Mouse (Mus musculus): ENCODE results near the gene Tesk2. TPM values are rescaled to one million over a fixed set of nuclear protein-coding genes. Genes with fewer than 3 reads are reported as not detected.

The Tesk2 gene
- polyA plus RNA-seq, 1 experiment from 2014 or later = 6.9 TPM

GRCm38 (mm10) chr4:116807197-116808129, 86.7 kb downstream of the Tesk2 start, which contains the start of the genes Toe1 and Mutyh:
Gene Toe1 (minus strand): TSS chr4:116807640.
Gene Mutyh (plus strand): TSS chr4:116807723.
- no peaks in the 10 kb centered on the region for H3K9me3 ChIP-seq (replicated peaks)
- peak within 1 kb of the TSS; percentile 57 for H3K4me2 ChIP-seq (replicated peaks)
- H3K36me3 ChIP-seq = peaks cover 32% of the 10 kb centered on the region
- peak within 1 kb of the TSS; percentile 90 for H3K27ac ChIP-seq
- H3K4me3 ChIP-seq = peak within 1 kb of the TSS; percentile 69
- peak within 1 kb of the TSS; percentile 77 for H3K9ac ChIP-seq
- no peaks in the 10 kb centered on the region for H3K27me3 ChIP-seq
- H3K4me1 ChIP-seq = peaks cover 9% of the 10 kb centered on the region
- peak; percentile 99 for ATAC-seq (ENCODE audit: low FRiP score)
- under 1% methylated on average over 58 of the region's 58 CpGs for WGBS

DNA sequence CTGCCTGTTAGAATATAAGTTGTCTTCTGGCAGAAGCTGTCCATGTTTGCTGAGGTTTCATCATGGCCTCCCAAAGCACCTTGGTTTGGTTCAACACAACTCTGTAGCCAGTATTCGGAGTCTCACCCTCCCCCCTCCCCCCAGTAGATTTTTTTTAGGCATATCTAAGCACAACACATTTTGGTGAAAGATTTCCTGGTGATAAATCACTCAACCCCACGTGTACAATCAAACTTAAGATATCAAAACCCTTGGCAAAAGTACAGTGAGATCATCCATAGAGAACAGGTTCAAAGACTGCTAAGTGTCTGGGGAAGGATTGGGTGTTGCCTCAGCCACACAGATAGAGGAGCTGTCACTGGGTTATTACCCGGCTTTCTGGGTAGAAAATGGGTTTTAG, 90.3 kb downstream of the Tesk2 start:
- ATAC-seq (ENCODE audit: low FRiP score) = no peak
- 90% methylated on average over 3 of the region's 3 CpGs for WGBS
- Histone ChIP-seq H3K4me3 (no peak overlapping the region), H3K4me1 (peaks cover 9% of the 10 kb centered on the region), H3K27me3 (no peaks in the 10 kb centered on the region), H3K9ac (no peak overlapping the region), H3K9me3 (replicated peaks) (no peaks in the 10 kb centered on the region), H3K27ac (no peak overlapping the region), H3K36me3 (peaks cover 9% of the 10 kb centered on the region; the same call in 1 of the 2 replicates), H3K4me2 (replicated peaks) (no peak overlapping the region)

DNA sequence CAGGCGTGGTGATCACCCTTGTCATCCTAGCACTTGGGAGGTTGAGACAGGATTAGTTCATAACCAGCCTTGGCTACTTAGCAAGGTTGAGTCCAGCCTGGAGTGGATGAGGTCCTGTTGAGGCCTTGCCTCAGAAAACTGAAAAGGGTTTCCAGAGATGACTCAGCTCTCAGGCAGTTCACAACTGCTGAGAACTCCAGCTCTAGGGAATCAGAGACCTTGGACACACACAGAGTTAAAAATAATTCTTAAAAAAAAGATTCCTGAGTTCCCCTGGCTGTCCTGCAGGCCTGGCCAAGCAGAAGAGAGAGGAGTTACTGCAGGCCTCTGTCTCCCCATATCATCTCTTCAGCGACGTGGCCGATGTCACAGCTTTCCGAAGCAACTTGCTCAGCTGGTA, 94.5 kb downstream of the Tesk2 start:
- H3K36me3 ChIP-seq = peaks cover 32% of the 10 kb centered on the region
- H3K27me3 ChIP-seq = peaks cover 10% of the 10 kb centered on the region
- no peak overlapping the region for H3K27ac ChIP-seq
- 90% methylated on average over 5 of the region's 5 CpGs for WGBS
- H3K9me3 ChIP-seq (replicated peaks) = no peaks in the 10 kb centered on the region
- peaks cover 3% of the 10 kb centered on the region; the same call in 1 of the 2 replicates for H3K4me1 ChIP-seq
- no peak overlapping the region for H3K4me2 ChIP-seq (replicated peaks)
- no peak overlapping the region for H3K9ac ChIP-seq
- ATAC-seq (ENCODE audit: low FRiP score) = no peak
- no peak overlapping the region for H3K4me3 ChIP-seq

GRCm38 (mm10) chr4:116817486-116817885, 96.7 kb downstream of the Tesk2 start:
- no peak for ATAC-seq (ENCODE audit: low FRiP score)
- Histone ChIP-seq H3K4me1 (peaks cover 14% of the 10 kb centered on the region), H3K36me3 (peaks cover 32% of the 10 kb centered on the region), H3K9ac (no peak overlapping the region), H3K9me3 (replicated peaks) (no peaks in the 10 kb centered on the region), H3K4me3 (no peak overlapping the region), H3K4me2 (replicated peaks) (no peak overlapping the region), H3K27ac (no peak overlapping the region), H3K27me3 (peaks cover 24% of the 10 kb centered on the region)
- WGBS = 89% methylated on average over 6 of the region's 6 CpGs

- ATAC-seq (ENCODE audit: low FRiP score) = peak; percentile 12
- Histone ChIP-seq H3K4me3 (peak overlapping the region; percentile 40), H3K27me3 (peaks cover 24% of the 10 kb centered on the region), H3K9ac (peak overlapping the region; percentile 53), H3K4me2 (replicated peaks) (peak overlapping the region; percentile 92), H3K4me1 (peaks cover 21% of the 10 kb centered on the region), H3K9me3 (replicated peaks) (no peaks in the 10 kb centered on the region), H3K36me3 (peaks cover 28% of the 10 kb centered on the region), H3K27ac (no peak overlapping the region)
- WGBS = 25% methylated on average over 32 of the region's 32 CpGs
Observed at GRCm38 (mm10) chr4:116819968-116820901, 99.5 kb downstream of the Tesk2 start.

DNA sequence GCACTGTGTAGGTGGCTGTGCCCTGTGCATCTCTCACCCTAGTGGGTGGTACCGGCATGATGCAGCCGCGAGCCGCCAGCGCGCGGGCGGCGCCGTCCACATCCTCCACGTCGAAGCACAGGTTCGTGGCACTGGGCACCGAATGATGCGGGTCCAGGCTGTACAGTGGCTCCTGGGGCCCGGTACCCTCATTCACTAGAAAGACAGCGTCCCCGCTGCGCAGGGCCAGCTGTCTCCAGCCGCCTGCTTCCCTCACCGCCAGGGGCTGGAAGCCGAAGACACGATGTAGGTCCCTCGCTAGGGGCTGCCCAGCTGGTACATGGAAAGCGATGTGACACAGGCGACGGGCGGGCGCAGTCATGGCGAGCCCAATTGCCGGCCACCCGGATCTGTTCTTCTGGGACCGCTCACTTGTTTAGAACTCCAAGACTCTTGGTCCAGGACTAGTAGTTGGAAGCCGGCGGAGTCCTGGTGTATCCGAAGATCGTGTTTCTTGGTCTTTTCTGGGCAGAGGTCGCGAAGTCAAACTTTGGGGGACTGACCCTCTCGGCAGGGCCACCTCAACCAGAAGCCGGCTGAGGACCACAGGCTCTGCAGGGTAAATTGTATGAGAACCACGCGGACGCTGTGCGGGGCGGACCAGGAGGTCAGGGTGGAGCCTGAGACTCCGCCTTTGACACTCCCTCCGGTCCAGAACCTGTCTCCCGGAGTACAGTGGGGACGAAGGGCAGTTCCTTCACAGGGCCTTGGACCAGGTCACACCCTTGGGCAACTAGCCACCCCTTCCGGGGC, 100.3 kb downstream of the Tesk2 start:
- H3K4me3 ChIP-seq = peak overlapping the region; percentile 40
- peaks cover 24% of the 10 kb centered on the region for H3K4me1 ChIP-seq
- peak; percentile 74 for ATAC-seq (ENCODE audit: low FRiP score)
- peaks cover 24% of the 10 kb centered on the region for H3K27me3 ChIP-seq
- no peaks in the 10 kb centered on the region for H3K9me3 ChIP-seq (replicated peaks)
- H3K36me3 ChIP-seq = peaks cover 23% of the 10 kb centered on the region
- no peak overlapping the region for H3K27ac ChIP-seq
- H3K9ac ChIP-seq = peak overlapping the region; percentile 53
- H3K4me2 ChIP-seq (replicated peaks) = peak overlapping the region; percentile 92
- under 1% methylated on average over 51 of the region's 51 CpGs for WGBS

DNA sequence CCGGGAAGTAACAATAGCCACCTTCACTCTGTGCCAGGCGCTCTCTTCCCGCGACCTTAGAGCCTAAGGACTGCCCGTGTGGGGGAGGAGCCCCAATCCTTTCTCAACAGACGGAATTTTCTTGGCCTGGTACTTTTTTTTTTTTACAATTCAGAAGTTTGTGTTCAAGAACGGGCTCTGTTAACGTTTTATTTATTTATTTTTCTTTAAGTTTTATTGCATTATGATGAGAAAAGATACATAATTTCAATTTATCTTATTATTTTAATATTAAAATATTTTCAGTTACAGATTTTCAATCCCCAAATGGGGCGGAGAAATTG, 100.9 kb downstream of the Tesk2 start, which contains the start of gene Hpdl:
Gene Hpdl (minus strand): TSS at position 14 of the 323 bp plus-strand sequence.
- H3K4me2 ChIP-seq (replicated peaks) = peak within 1 kb of the TSS; percentile 92
- H3K4me1 ChIP-seq = peaks cover 24% of the 10 kb centered on the region
- H3K9ac ChIP-seq = peak within 1 kb of the TSS; percentile 53
- H3K9me3 ChIP-seq (replicated peaks) = no peaks in the 10 kb centered on the region
- H3K36me3 ChIP-seq = peaks cover 18% of the 10 kb centered on the region
- peak within 1 kb of the TSS; percentile 40 for H3K4me3 ChIP-seq
- no peak for ATAC-seq (ENCODE audit: low FRiP score)
- peaks cover 25% of the 10 kb centered on the region for H3K27me3 ChIP-seq
- 12% methylated on average over 9 of the region's 9 CpGs for WGBS
- H3K27ac ChIP-seq = no peak within 1 kb of the TSS

GRCm38 (mm10) chr4:116824541-116825004, 103.8 kb downstream of the Tesk2 start:
- H3K36me3 ChIP-seq = no peaks in the 10 kb centered on the region
- peaks cover 23% of the 10 kb centered on the region for H3K27me3 ChIP-seq
- peak overlapping the region; percentile 74 for H3K4me2 ChIP-seq (replicated peaks)
- no peaks in the 10 kb centered on the region for H3K9me3 ChIP-seq (replicated peaks)
- ATAC-seq (ENCODE audit: low FRiP score) = peak; percentile 44; the same call in 1 of the 2 replicates
- H3K9ac ChIP-seq = peak overlapping the region; percentile 69
- WGBS = 1% methylated on average over 23 of the region's 29 CpGs
- H3K4me1 ChIP-seq = peaks cover 26% of the 10 kb centered on the region
- H3K4me3 ChIP-seq = peak overlapping the region; percentile 52
- H3K27ac ChIP-seq = peak overlapping the region; percentile 69

DNA sequence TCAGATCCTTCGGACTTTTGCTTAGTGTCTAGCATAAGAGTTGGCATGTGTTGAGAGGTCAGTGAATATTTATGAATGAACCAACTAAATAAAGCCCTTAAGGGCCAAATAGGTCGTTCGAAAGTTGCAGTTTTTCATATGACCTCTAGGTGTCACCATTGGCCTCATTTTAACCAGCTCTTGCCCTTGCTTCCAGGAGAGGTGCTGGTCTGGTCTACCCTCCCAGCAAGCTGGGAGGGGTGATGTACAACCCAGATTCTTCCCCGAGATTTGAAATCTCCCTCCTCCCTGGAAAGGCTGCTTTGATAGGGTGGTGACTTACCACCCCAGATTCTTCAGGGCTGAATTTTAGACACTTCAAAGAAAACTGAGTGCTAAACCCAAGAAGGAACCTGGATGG, 107.1 kb downstream of the Tesk2 start:
- Histone ChIP-seq H3K4me1 (peaks cover 19% of the 10 kb centered on the region), H3K9ac (no peak overlapping the region), H3K4me2 (replicated peaks) (no peak overlapping the region), H3K27ac (no peak overlapping the region), H3K4me3 (no peak overlapping the region), H3K36me3 (no peaks in the 10 kb centered on the region), H3K27me3 (peaks cover 2% of the 10 kb centered on the region; the same call in 1 of the 2 replicates), H3K9me3 (replicated peaks) (no peaks in the 10 kb centered on the region)
- peak; percentile 11; the same call in 1 of the 2 replicates for ATAC-seq (ENCODE audit: low FRiP score)
- WGBS = 3% methylated on average over 4 of the region's 4 CpGs

- Histone ChIP-seq H3K27me3 (peaks cover 2% of the 10 kb centered on the region; the same call in 1 of the 2 replicates), H3K9ac (peak overlapping the region; percentile 18; the same call in 1 of the 2 replicates), H3K4me2 (replicated peaks) (no peak overlapping the region), H3K9me3 (replicated peaks) (no peaks in the 10 kb centered on the region), H3K27ac (peak overlapping the region; percentile 84), H3K4me1 (peaks cover 16% of the 10 kb centered on the region), H3K36me3 (no peaks in the 10 kb centered on the region), H3K4me3 (no peak overlapping the region)
- 38% methylated on average over 6 of the region's 6 CpGs for WGBS
- ATAC-seq (ENCODE audit: low FRiP score) = peak; percentile 46; the same call in 1 of the 2 replicates
Observed at GRCm38 (mm10) chr4:116829364-116830069, 108.8 kb downstream of the Tesk2 start.

- H3K4me1 ChIP-seq = peaks cover 15% of the 10 kb centered on the region
- no peak overlapping the region for H3K4me3 ChIP-seq
- no peaks in the 10 kb centered on the region for H3K9me3 ChIP-seq (replicated peaks)
- H3K4me2 ChIP-seq (replicated peaks) = no peak overlapping the region
- ATAC-seq (ENCODE audit: low FRiP score) = peak; percentile 75
- H3K9ac ChIP-seq = no peak overlapping the region
- H3K27me3 ChIP-seq = peaks cover 2% of the 10 kb centered on the region; the same call in 1 of the 2 replicates
- H3K36me3 ChIP-seq = no peaks in the 10 kb centered on the region
- 14% methylated on average over 6 of the region's 6 CpGs for WGBS
- H3K27ac ChIP-seq = peak overlapping the region; percentile 84
Observed at GRCm38 (mm10) chr4:116830070-116830368, 109.3 kb downstream of the Tesk2 start.
